Mouse (Mus musculus): ENCODE results near the gene Hs3st3b1. TPM values are rescaled to one million over a fixed set of nuclear protein-coding genes. Genes with fewer than 3 reads are reported as not detected.

The Hs3st3b1 gene
- total and polyA plus RNA-seq, 2 experiments from 2014 or later = 1.2 to 4.3 TPM

DNA sequence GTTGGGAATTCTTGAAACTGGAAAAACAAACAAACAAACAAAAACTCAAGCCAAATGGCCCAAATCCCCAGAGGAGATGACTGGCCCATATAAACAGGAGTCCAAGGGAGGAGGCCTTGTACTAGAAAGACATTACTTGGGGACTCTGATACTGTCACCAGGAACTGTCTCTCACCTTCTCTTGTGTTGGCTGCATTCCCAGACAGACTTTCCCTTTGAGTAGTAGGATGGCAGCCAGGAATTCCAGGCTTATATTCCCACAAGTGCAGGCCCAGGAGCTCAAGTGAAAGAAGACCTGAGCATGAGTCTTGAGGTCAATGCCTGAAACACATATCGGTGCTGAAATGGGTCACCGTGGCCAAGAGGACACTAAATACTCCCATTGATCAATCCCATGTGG lies 24.9 kb upstream of the Hs3st3b1 start:
- DNase-seq = peak; percentile 48
- H3K4me3 ChIP-seq (ENCODE audit: low read depth, low read length) = no peak overlapping the region
- no peak overlapping the region for H3K9ac ChIP-seq
- 88% methylated on average over 2 of the region's 2 CpGs for WGBS
- H3K9me3 ChIP-seq (ENCODE audit: low read length) = no peaks in the 10 kb centered on the region
- H3K27me3 ChIP-seq (ENCODE audit: insufficient read depth, low read length) = no peaks in the 10 kb centered on the region
- no peak overlapping the region for H3K4me2 ChIP-seq (ENCODE audit: low read depth)
- no peaks in the 10 kb centered on the region for H3K36me3 ChIP-seq (ENCODE audit: insufficient read depth)
- TF ChIP-seq CTCF (IDR thresholded peaks at IDR 0.05; ENCODE audit: low read depth) = no peak
- H3K27ac ChIP-seq (ENCODE audit: low read depth, low read length) = no peak overlapping the region
- H3K4me1 ChIP-seq (ENCODE audit: insufficient read depth) = peaks cover 2% of the 10 kb centered on the region; the same call in 1 of the 2 replicates
- no peak for ATAC-seq

DNA sequence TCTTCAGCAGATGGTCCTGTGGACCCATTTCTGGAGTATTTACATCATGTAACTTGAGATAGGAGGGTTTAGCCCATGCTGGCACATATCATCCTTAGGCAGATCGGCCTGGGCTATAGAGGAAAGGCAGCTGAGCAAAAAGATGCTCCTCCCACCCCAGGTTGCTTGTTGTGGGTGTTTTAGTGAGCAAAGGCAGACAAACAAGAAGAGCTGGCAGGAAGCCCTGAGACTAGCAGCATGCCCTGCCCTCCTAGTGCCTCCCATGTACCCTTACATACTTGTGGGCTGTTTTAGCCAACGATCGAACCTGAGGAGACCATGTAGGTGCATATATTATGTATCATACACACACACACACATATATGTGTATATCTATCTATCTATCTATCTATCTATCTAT lies 21.9 kb upstream of the Hs3st3b1 start:
- TF ChIP-seq CTCF (IDR thresholded peaks at IDR 0.05; ENCODE audit: low read depth) = no peak
- no peaks in the 10 kb centered on the region for H3K4me1 ChIP-seq (ENCODE audit: insufficient read depth)
- ATAC-seq (no peak), DNase-seq (no peak)
- no peak overlapping the region for H3K4me2 ChIP-seq (ENCODE audit: low read depth)
- no peaks in the 10 kb centered on the region for H3K9me3 ChIP-seq (ENCODE audit: low read length)
- H3K36me3 ChIP-seq (ENCODE audit: insufficient read depth) = no peaks in the 10 kb centered on the region
- 90% methylated on average over 3 of the region's 3 CpGs for WGBS
- no peaks in the 10 kb centered on the region for H3K27me3 ChIP-seq (ENCODE audit: insufficient read depth, low read length)
- no peak overlapping the region for H3K9ac ChIP-seq
- no peak overlapping the region for H3K4me3 ChIP-seq (ENCODE audit: low read depth, low read length)
- no peak overlapping the region for H3K27ac ChIP-seq (ENCODE audit: low read depth, low read length)

DNA sequence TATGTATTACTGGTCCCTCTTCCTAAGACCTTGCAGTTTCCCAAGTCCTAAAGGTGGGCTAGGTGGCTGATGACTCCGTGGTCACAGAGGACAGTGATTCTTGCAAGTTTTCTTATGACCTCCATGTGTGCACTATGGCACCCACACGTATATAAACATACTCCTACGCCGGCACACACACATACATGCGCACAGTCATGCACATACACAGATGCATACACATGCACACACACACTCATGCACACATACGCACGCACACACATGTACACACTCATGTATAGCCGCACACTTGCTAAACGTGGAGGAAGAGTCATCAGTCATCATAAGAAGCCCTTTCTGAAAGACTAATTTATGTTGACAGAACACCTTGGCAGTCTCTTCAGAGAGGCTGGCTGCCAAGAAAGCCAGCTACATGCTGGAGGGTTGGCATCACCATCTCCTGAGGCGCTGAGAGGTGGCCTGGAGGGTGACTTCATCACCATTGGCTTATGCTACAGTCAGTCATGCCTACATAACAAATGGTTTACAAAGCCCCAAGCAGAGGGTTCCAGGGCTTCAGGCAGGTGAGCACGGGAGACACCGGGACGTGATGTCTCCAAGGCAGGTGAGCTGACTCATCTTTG lies 21.3 kb upstream of the Hs3st3b1 start:
- no peaks in the 10 kb centered on the region for H3K27me3 ChIP-seq (ENCODE audit: insufficient read depth, low read length)
- DNase-seq (no peak), ATAC-seq (no peak)
- no peaks in the 10 kb centered on the region for H3K4me1 ChIP-seq (ENCODE audit: insufficient read depth)
- TF ChIP-seq CTCF (IDR thresholded peaks at IDR 0.05; ENCODE audit: low read depth) = no peak
- no peaks in the 10 kb centered on the region for H3K9me3 ChIP-seq (ENCODE audit: low read length)
- H3K4me3 ChIP-seq (ENCODE audit: low read depth, low read length) = no peak overlapping the region
- H3K36me3 ChIP-seq (ENCODE audit: insufficient read depth) = no peaks in the 10 kb centered on the region
- H3K9ac ChIP-seq = no peak overlapping the region
- no peak overlapping the region for H3K27ac ChIP-seq (ENCODE audit: low read depth, low read length)
- WGBS = 91% methylated on average over 13 of the region's 13 CpGs
- no peak overlapping the region for H3K4me2 ChIP-seq (ENCODE audit: low read depth)

DNA sequence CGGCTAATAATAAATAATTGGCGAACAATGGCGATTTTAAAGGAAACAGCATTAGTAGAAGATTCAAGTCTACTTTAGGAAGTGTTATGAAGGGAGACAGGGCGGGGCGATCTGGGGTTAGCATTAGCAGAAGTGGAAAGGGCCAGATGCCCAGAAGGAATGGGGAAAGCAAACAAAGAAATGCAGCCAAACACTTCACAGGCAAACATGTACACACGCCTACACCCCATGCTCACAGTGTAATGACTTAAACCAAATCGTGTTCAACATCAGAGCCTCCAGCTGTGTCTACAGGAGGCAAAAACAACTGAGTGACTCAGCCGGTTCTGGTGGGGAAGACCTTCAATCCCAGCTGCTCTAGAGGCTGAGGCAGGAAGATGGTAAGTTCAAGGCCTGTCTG lies 20.1 kb upstream of the Hs3st3b1 start:
- Histone ChIP-seq H3K9ac (no peak overlapping the region), H3K36me3 (ENCODE audit: insufficient read depth) (no peaks in the 10 kb centered on the region), H3K4me1 (ENCODE audit: insufficient read depth) (no peaks in the 10 kb centered on the region), H3K4me2 (ENCODE audit: low read depth) (no peak overlapping the region), H3K27ac (ENCODE audit: low read depth, low read length) (no peak overlapping the region), H3K27me3 (ENCODE audit: insufficient read depth, low read length) (no peaks in the 10 kb centered on the region), H3K4me3 (ENCODE audit: low read depth, low read length) (no peak overlapping the region), H3K9me3 (ENCODE audit: low read length) (no peaks in the 10 kb centered on the region)
- DNase-seq = no peak
- no peak for ATAC-seq
- WGBS = 89% methylated on average over 8 of the region's 8 CpGs
- no peak for TF ChIP-seq CTCF (IDR thresholded peaks at IDR 0.05; ENCODE audit: low read depth)

DNA sequence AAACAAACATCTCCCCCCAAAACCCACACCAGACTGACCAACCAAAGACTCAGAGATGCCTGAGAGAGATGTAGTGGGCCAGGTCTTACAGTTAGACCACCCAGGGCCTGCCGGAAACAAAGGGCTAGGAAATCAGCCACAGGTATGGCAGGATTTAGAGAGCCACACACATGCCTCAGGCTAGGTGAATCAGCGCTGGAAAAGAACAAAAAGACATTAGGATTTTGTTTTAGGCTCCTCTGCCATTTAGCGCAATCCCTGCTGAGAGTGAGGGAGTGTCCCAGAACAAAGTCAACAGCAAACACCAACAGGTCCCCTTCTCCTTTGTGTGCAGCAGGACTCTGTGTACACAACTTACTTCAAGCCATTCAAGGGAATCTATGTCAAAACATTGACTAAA lies 14.6 kb upstream of the Hs3st3b1 start:
- no peak overlapping the region for H3K4me3 ChIP-seq (ENCODE audit: low read depth, low read length)
- ATAC-seq (no peak), DNase-seq (no peak)
- no peaks in the 10 kb centered on the region for H3K36me3 ChIP-seq (ENCODE audit: insufficient read depth)
- TF ChIP-seq CTCF (IDR thresholded peaks at IDR 0.05; ENCODE audit: low read depth) = no peak
- H3K9me3 ChIP-seq (ENCODE audit: low read length) = no peaks in the 10 kb centered on the region
- 31% methylated on average over 3 of the region's 3 CpGs for WGBS
- H3K27me3 ChIP-seq (ENCODE audit: insufficient read depth, low read length) = no peaks in the 10 kb centered on the region; the same call in 1 of the 2 replicates
- H3K4me2 ChIP-seq (ENCODE audit: low read depth) = no peak overlapping the region
- H3K4me1 ChIP-seq (ENCODE audit: insufficient read depth) = no peaks in the 10 kb centered on the region
- no peak overlapping the region for H3K27ac ChIP-seq (ENCODE audit: low read depth, low read length)
- H3K9ac ChIP-seq = no peak overlapping the region

DNA sequence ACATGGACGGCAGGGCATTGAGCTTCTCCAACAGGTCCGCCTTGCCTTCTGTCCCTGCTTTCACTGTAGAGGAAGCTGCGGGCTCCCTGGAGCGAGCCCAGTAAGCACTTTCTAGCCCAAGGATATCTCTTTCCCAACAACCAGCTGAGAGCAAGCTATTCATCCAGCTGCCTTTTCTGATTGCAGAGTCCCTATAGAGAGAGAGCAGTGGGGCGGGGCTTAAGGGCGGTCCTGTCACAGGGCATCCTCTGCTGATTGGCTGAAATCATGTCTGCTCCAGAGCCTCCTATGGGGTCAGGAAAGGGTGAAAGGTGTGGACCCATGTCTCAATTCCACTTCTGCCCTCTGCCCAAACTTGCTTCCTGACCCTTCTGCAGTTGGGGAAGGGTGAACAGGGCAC lies 4.8 kb upstream of the Hs3st3b1 start:
- no peak for DNase-seq
- H3K27ac ChIP-seq (ENCODE audit: low read depth, low read length) = no peak overlapping the region
- no peak overlapping the region for H3K4me3 ChIP-seq (ENCODE audit: low read depth, low read length)
- no peaks in the 10 kb centered on the region for H3K36me3 ChIP-seq (ENCODE audit: insufficient read depth)
- H3K4me1 ChIP-seq (ENCODE audit: insufficient read depth) = peaks cover 4% of the 10 kb centered on the region; the same call in 1 of the 2 replicates
- H3K4me2 ChIP-seq (ENCODE audit: low read depth) = no peak overlapping the region
- no peaks in the 10 kb centered on the region for H3K9me3 ChIP-seq (ENCODE audit: low read length)
- ATAC-seq = no peak
- no peak overlapping the region for H3K9ac ChIP-seq
- 81% methylated on average over 6 of the region's 6 CpGs for WGBS
- H3K27me3 ChIP-seq (ENCODE audit: insufficient read depth, low read length) = peaks cover 49% of the 10 kb centered on the region
- no peak for TF ChIP-seq CTCF (IDR thresholded peaks at IDR 0.05; ENCODE audit: low read depth)

DNA sequence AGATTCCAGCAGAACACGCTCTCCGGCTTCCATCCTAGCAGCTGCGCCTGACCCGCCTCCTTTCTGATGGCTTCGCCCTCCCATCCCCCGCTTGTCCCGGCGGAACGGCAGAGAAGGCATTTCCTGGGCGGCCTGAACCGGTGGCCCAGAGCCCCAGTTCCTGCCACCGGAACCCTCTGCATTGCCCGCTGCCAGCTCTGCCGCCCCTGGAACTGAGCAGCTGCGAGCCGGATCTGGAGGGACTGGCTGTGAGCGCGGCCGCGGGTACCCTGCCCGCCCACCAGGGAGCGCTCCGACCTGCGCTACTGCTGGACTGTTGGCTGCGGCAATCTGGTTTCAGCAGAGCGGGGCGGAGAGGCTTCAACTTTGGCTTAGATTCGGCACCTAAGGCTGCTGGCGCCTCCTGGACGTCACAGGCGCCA lies 3.1 kb upstream of the Hs3st3b1 start:
- H3K27me3 ChIP-seq (ENCODE audit: insufficient read depth, low read length) = peaks cover 64% of the 10 kb centered on the region
- peak overlapping the region; percentile 18 for H3K4me3 ChIP-seq (ENCODE audit: low read depth, low read length)
- peak; percentile 67 for DNase-seq
- no peaks in the 10 kb centered on the region for H3K9me3 ChIP-seq (ENCODE audit: low read length)
- no peak overlapping the region for H3K27ac ChIP-seq (ENCODE audit: low read depth, low read length)
- H3K4me2 ChIP-seq (ENCODE audit: low read depth) = peak overlapping the region; percentile 37
- H3K9ac ChIP-seq = no peak overlapping the region
- no peaks in the 10 kb centered on the region for H3K36me3 ChIP-seq (ENCODE audit: insufficient read depth)
- peak; percentile 80 for TF ChIP-seq CTCF (IDR thresholded peaks at IDR 0.05; ENCODE audit: low read depth)
- 3% methylated on average over 31 of the region's 31 CpGs for WGBS
- peaks cover 8% of the 10 kb centered on the region; the same call in 1 of the 2 replicates for H3K4me1 ChIP-seq (ENCODE audit: insufficient read depth)
- peak; percentile 8; the same call in 1 of the 2 replicates for ATAC-seq
